Mouse (Mus musculus) c-Kit-positive CD71-positive TER-119-negative erythroid progenitor cells, embryonic 14.5 days (primary cell): Measurements from ENCODE around the gene Mcoln1.
A peak's percentile ranks its signal among the peaks of the same experiment; 100 is the strongest.

ENCODE experiments used
- DNase-seq: peaks from one replicate; pipeline ENCODE4 v3.0.0-alpha.2; 2013; ENCODE audit warnings: low read depth

Gene Mcoln1

DNA sequence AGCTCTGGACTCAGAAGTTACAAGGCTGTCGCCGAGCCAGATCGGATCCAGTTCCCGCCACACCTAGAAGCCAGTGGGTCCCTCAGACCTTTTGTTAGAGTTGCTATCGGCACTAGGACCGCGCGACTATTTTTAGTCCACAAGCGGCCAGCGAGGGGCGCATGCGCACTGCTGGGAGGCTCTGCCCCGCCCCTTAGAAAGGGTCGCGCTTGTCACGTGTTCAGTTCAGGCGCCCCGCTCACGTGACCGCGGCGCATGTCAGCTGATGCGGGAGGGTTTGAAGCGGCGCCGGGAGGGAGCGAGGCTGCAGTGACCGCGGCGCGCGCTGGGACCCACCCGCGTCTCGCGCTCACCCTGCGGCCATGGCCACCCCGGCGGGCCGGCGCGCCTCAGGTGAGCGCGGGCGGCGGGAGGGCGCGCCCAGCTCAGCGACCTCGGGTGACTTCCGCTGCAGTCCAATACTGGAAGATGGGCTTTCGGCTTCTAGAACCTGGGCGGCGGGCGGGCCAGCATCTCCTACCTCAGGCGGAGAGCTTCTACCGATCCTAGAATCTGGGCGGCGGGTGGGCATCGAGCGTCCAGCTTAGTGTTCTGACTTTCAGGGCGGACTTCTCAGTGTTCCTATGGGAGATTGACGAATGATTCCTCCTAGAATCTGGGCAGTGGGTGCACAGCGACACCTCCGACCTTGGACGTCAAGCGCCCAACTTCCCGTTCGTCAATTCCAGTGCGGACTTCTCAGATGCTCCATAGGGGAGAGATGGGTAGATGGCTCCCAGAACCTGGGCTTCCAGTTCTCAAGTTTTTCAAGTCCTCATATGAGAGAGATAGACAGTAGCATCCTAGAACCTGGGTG, at the start of gene Mcoln1:
Gene Mcoln1 (plus strand): TSS at position 223 of the 856 bp plus-strand sequence.
- DNase-seq, result peak; percentile 96

DNA sequence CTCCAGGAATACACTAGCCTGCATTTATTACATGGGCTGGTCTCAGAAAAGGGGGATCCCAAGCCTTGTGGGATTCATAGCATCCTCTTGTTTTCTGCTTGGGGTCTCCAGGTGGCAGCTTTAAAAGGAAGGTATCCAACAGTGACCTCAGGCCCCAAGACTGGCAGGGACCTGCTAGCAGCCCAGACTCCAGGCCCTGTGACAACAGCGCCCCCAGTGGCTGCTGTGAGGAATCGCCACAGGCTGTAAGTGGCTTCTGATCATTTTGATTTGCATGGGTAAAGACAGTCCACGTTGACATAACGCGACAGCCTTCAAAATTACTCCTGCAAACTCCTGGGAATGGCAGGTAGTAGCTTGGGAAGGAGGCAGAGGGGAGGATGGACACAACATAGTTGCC, 49.6 kb upstream of the Mcoln1 start:
- DNase-seq, result peak; percentile 55

DNA sequence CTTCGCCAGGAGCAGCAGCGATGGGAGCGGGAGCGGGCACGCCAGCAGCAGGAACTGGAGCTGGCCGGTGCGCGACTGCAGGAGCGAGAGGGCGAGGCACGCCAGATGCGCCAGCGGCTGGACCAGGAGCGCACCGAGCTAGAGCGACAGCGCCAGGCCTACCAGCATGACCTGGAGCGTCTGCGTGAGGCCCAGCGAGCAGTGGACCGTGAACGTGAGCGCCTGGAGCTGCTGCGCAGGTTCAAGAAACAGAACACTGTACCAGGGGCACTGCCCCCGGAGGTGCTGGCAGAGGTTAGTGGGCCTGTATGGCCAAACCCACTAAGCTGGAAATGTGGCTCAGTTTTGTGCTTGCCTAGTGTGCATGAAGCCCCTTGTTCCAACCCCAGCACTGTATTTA, 48.3 kb upstream of the Mcoln1 start:
- DNase-seq, result no peak

DNA sequence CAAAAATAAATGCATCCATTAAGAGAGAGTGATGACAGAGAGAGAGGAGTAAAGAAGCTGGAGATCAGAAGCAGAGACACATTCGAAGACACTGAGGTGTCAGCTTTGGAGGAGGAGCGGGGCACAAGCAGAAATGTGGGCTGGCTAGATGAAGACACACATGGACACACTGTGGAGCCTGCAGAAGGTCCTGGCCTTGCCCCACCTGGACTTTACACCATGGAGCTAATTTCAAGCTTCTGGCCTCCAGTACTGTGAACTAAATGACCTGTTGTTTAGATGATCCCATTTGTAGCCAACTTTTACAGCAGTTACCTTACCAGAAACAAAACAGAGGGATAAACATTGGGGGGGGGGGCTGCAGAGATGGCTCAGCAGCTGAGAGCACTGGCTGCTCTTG, 37.0 kb upstream of the Mcoln1 start:
- no peak for DNase-seq

DNA sequence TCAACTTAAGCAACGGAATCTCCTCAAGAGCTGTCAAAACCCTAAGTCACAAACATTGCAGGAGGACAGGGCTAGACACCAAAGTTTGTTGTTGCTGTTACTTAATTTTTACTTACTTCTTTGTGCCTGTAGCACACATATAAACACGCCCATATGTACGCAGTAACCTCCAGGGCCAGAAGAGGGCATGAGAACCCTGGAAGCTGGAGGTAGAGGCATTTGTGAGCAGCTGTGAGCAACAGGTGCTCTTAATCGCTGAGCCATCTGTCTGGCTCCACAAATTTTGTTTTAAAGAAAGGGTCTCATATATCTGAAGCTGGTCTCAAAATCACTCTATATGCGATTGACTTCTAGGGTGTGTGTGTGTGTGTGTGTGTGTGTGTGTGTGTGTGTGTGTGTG, 35.9 kb upstream of the Mcoln1 start:
- DNase-seq, result peak; percentile 50

DNA sequence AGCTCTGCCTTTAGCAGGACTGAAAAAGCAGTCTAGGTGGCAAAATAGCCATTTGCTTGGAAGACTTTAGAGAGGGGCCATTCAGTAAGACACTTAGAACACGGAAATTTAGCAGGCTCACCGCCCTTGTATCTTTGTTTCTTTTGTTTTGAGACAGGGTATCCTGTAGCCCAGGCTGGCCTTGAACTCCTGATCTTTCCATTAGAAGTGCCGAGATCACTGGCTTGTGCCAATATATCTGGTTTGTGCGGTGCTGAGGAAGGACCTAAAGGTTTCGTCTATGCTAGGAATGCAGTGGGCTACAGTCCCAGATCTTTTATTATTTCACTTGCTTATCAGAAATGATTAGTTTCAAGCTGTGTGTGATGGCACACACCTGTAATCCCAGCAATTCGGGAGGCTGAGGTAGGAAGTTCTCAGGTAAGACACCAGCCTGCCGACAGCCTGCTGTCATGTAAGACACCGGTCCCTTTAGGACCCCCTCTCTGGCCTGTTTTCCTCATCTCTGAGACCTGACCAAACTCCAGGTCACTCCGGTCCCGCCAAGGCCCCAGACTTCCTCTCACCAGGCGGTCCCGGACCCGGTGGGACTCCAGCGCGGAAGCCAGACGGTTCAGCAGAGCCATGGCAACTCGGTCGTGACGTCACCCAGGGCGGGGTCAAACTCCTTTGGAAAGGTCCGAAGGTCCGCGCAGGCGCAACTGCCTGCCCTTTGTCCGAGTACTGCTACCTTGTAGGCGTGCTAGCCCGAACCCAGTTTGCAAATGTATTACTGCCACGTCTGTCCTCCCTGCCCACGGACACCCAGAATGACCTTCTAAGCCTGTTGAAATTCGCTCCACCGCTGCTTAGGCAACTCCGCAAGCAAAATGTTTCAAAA, 33.0 kb upstream of the Mcoln1 start, which contains the start of gene Pex11g:
Gene Pex11g (minus strand): TSS at position 675 of the 880 bp plus-strand sequence.
- DNase-seq, result peak; percentile 91

DNA sequence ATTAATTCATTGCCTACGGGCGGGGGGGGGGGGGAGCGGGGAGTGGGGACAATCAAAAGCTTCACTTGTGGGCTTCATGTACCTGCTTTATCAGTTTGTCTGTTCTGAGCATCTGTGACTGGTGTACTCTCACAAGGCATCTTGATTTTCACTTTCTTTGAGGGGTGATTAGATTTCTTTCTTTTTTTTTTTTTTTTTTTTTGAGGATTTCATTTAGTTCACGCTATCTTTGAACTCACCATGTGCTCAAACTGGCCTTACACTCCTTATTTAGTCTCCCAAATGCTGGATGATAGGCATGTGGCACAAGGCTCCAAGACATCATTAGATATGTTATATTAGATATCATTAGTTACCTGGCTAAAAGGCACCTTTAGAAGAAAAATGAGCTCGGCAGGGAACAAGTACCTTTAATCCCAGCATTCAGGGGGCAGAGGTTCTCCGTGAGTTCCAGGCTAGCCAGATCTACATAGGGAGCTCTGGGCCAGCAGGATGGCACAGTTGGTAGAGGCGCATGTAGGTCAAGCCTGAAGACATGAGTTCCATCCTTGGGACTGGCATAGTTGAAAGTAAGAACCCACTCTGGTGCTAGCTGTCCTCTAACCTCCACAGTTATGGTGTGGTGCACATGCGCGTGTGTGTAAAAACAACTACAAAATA, 32.2 kb upstream of the Mcoln1 start:
- no peak for DNase-seq

DNA sequence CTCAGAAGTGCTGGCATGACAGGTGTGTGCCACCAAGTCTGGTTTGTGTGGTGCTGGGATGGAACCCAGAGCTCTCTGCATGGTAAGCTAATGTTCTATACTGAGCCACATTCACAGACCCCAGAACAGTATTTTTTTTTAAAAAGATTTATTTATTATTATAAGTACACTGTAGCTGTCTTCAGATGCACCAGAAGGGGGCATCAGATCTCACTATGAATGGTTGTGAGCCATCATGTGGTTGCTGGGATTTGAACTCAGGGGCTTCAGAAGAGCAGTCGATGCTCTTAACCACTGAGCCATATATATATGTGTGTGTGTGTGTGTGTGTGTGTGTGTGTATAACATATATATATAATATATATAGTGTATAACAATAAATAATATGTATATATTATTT, 31.4 kb upstream of the Mcoln1 start:
- DNase-seq, result no peak

DNA sequence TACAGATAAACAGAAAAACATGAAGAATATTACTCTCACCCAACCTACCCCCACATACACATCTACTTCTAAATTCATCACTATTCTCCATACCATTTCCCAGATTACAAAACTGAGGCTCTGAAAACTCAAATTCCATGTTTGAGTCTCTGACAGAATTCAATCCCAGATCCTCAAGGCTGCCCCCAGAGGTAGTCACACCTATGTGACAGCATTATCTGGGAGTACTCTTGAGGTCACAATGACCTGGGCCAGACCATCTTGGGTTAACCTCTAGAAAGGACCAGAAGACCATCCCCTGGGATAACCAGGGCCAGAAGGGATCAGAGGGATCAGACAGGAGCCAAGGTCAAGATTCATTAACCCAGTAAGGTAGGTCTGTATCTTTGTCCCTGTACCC, 29.7 kb upstream of the Mcoln1 start, which contains the start of gene Tex45:
Gene Tex45 (plus strand): TSS at position 301 of the 400 bp plus-strand sequence.
- no peak for DNase-seq

DNA sequence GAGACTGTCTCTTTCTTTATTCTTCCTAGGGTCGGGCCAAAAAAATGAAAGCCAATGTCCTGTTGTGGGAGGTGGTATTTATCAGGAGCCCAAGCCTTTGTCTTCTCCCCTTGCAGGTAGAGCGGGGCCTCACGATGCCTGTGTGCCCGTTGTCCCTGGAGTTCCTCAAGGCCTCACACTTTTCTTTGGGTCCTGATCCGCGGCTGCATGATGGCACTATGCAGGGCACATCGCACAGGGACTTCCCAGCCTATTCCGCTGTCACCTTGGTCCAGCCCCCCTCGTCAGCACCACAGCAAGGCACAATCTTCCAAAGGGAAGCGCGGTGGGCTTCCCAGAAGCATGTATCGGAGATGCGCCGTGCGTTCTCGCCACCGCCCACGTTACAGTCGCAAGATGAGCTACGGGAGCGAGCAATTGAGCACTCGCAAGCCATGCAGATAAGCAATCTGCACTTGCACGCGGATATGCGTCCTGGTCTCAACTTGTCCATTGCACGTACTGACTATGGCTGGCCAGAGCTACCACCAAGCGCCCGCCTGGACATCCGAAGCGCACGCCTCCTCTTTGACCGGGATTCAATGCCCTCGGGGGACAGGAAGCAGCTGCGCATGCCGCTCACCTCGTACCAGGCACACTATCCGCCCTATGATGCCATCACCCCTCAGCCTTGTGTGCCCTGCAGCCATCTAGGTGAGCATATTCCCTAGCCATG, 24.4 kb upstream of the Mcoln1 start:
- no peak for DNase-seq

DNA sequence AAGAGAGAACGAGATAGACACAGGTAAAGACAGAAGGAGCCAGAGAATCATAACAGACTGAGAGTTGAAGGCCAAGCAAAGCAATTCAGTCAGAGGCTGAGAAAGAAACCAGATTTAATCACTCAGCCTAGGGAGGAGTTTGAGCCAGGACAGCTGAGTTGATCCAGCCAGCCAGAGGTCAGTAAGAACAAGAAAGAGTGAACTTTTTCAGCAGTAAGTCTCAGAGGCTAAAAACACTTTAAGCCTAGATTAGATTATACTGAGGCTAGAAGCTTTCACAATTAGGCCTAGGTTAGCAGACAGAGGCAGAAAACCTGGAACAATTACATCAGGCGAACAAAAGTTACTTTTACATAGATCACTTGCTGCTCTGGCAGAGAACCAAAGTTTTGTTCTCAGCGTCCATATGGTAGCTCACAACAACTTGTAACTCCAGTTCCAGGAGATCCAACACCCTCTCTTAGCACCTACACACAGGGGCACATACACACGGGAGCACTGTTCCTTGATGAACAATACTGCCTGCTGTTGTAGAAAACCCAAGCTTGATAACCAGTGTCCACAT, 20.0 kb upstream of the Mcoln1 start:
- DNase-seq, result no peak

DNA sequence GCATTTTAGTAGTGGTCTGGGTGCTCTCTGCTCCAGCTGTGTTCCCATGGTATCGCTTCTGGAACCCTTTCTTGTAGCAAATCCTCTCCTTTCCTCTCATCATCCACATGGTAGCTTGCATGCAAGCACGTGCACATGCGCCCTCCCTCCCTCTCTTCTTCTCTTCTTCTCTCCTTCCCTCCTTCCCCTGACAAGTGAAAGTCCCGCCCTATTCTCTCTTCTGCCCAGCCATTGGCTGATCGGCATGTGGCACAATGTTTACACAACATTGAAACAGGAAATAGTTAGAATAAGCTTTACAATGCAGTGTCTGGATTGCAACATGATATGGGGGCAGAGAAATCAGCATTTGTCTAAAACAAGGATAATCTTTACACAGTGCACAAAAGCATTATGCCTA, 18.7 kb upstream of the Mcoln1 start:
- no peak for DNase-seq

DNA sequence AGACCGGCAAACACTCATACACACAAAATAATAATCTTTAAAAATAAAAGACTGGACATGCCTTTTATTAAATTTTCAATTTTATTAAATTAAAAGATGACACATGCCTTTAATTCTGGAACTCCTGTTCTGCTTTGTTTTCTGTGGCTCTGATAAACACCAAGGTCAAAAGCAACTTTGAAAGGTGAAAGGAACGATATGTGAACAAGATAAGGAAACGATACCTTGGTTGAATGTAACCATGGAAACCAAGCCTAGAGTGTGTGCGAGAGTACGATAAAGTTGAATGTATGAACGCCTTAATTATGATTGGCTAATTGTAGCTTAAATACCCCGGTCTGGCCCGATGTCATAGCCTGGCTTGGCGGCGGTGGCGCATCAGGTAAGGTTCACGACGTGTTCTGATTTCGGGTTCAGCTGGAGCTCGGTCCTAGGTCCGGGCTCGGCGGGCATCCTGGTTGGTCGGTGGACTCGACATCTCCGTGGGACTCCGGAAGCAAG, 18.0 kb upstream of the Mcoln1 start:
- no peak for DNase-seq

DNA sequence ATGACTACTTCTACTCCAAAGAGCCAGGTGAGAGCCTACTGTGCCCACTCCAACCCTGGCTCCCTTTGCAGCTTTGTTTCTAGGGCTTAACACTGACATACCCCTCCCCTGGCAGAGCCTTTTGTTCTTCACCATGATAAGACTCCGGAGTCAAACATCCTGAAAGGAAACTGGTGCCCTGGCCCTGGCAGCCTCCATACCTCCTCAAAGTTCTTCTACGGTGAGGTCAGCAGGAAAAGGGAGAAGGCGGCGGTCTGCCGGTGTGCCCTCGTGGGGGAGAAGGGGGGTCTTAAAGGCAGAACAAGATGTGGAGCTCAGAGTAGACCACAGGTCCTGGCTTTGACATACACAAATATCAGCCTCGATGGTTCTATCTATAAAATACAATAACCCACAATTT, 16.7 kb upstream of the Mcoln1 start:
- no peak for DNase-seq

DNA sequence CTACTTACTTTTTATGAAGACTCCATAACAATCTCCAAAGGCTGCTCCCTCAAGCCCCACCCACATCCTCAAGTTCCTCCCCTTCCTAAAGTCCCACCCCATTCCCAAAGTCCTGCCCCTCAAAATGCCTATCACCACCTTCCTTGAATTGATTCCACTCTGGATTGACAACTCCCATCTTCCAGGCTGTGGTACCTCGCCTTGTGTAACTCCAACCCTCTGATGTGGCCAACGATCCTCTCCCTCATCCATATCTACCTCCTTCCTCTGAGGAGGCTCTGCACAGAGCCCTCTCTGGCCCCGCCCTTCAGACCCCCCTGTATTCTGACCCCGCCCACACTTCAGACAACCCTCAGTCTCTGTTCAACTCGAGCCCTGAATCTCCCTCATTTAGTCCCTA, 15.1 kb upstream of the Mcoln1 start:
- DNase-seq, result no peak

DNA sequence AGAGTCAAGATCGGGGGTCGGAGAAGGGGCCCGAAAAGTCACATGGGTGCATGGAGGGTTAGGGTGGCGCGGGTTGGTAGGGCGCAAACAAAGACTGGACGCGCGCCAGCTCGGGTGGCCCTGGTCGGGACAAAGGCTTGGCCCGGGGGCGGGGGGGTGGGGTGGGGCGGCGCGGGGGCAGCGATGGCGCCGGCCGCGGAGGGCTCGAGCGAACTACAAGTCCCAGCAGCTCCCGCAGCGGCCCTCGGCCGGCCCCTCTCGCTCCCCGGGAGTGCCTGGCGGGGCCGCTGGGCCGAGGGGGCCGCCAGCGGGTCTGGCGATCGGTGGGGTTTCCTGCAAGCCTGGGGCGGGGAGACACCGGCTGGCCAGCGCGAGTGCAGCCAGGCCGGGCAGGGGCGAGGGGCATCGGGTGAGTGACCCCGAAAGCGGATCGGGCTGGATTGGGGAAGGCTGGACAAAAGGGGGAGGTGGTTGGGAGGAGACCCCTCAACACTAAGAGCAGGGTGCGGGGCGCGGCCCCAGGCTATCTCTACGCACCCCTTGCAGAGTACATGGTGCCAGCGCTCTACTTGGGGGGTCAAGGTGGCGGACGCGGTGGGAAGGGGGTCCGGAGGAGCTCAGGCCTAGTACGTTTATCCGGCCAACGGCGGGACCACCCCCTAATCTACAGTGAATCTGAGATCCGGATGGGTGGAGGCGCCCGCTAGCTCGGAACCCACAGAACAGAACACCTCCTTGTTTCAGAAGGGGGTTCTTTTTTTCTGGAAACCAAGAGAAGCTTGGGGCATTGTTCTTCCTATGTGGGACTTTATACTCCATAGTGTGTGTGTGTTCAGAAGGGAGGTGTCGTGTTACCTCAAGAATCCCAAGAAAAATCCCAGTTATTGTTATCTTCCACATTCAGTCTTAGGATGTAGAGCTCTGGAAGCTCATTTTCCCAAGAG, 7.1 kb upstream of the Mcoln1 start, which contains the start of gene Zfp358:
Gene Zfp358 (plus strand): TSS at position 238 of the 944 bp plus-strand sequence.
- DNase-seq, result no peak

DNA sequence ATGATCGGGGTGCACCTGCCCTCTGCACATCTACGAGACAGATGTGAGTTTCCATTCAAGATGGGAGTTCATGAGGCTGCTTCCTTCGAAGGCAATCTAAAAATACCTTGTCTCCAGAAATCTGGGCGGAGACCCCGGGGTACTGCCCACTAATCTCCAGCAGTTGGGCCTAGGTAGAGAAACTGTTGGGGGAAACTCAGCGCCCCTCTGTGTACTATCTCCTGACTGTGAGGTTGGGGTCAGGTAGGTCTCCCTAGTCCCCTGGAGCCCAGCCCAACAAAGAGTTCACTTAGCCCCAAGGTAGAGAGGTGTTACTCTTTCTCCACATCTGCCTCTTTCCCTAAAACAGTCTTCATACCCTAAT, 6.4 kb upstream of the Mcoln1 start:
- no peak for DNase-seq

DNA sequence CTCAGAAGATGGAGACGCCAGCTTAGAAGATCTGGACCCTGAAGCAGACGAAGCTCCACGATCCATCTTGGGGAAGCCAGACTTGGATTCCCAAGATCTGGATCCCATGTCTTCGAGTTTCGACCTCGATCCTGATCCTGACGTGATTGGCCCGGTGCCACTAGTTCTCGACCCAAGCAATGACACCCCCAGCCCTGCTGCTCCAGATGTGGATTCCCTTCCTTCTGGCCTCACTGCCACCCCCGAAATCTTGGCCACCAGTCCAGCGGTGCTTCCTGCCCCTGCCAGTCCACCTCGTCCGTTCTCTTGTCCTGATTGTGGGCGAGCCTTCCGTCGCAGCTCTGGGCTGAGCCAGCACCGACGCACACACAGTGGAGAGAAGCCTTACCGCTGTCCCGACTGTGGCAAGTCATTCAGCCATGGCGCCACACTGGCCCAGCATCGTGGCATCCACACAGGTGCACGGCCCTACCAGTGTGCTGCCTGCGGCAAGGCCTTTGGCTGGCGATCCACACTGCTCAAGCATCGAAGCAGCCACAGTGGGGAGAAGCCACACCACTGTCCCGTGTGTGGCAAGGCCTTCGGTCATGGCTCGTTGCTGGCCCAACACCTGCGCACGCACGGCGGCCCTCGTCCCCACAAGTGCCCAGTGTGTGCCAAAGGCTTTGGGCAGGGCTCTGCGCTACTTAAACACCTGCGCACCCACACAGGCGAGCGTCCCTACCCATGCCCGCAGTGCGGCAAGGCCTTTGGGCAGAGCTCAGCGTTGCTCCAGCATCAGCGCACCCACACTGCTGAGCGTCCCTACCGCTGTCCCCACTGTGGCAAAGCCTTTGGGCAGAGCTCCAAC, 4.5 kb upstream of the Mcoln1 start:
- no peak for DNase-seq

DNA sequence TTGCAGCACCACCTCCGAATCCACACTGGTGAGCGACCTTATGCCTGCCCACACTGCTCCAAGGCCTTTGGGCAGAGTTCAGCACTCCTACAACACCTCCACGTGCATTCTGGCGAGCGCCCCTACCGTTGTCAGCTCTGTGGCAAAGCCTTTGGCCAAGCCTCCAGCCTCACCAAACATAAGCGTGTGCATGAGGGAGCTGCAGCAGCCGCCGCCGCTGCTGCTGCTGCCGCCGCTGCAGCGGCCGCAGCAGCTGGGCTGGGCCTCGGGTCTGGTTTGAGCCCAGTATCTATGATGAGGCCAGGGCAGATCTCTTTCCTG, 3.9 kb upstream of the Mcoln1 start:
- DNase-seq, result no peak
